ENCODE assay signal across 9 mouse cellular contexts in the genomic region with DNA sequence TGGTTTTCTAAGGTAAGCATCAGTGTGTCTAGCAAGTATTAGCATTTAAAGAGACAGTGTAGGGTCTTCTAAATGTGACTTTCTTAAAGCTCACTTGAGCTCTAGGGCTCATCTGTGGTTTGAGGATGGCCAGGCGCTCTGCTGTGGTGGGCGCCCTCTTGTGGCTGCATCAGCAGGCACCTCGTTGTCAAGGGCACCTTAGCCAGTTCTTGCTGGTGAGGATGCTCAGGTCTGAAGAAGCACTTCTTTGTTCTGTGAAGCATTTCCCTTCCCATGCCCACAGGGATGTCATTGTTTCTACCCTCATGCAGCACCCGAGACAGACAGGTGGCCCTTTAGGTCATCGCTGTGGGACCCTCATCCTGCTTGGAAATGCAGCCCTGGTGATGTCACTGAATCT.
DNase-seq lines count a peak whose midpoint lies in the region; TF ChIP-seq lines count a peak whose summit lies in the region.
"Had no signal": no experiment of that assay in that cellular context is flagged by ENCODE, and none has a peak within 500 bp of the region (broad histone marks: within the 10 kb centered on the region; RNA-seq: fewer than 3 reads in every experiment).

No protein-coding gene starts in this region.

- peaks cover 7% of the 10 kb centered on the region for H3K4me1 ChIP-seq in heart, adult 2 months (ENCODE audit: control insufficient read depth, insufficient read depth, low read length)
- H3K4me1 ChIP-seq in small intestine, adult 2 months (ENCODE audit: control insufficient read depth, insufficient read depth, insufficient read length, low read length): no peaks in the 10 kb centered on the region; the same call in 1 of the 2 replicates

- TF ChIP-seq POLR2A in heart, adult 2 months (IDR thresholded peaks at IDR 0.05; ENCODE audit: insufficient read depth, low read depth, low read length): no peak
- TF ChIP-seq POLR2A in small intestine, adult 2 months (IDR thresholded peaks at IDR 0.05; ENCODE audit: low read depth, low read length): no peak

- peak; percentile 68 to 80 for DNase-seq in heart, adult 2 months
- DNase-seq in heart, adult 9 months (ENCODE audit: low spot score in 2 of 2): no peak
- peak; percentile 85 for DNase-seq in NIH3T3 (ENCODE audit: low read depth)
- DNase-seq in cerebellum, postnatal 36 days: peak; percentile 83 to 84
- peak; percentile 73 for DNase-seq in gastrocnemius, postnatal 14 days
- peak; percentile 52 to 82 for DNase-seq in layer of hippocampus, adult 18-20 months (ENCODE audit: low spot score in 2 of 2)
- peak; percentile 58 for DNase-seq in mesoderm, embryonic 11.5 days (ENCODE audit: low read depth, low spot score)

- peak; percentile 99 for TF ChIP-seq CTCF in heart, adult 2 months (IDR thresholded peaks at IDR 0.05)
- TF ChIP-seq CTCF in small intestine, adult 2 months (IDR thresholded peaks at IDR 0.05; ENCODE audit: extremely low read depth, insufficient read length, insufficient replicate concordance, low read depth, low read length): peak; percentile 84

- H3K4me3 ChIP-seq in heart, adult 2 months: no peak overlapping the region
- no peak overlapping the region for H3K4me3 ChIP-seq in small intestine, adult 2 months (ENCODE audit: low read depth, low read length)

- H3K79me2 ChIP-seq in heart, adult 2 months (replicated peaks; ENCODE audit: control insufficient read depth, insufficient read depth, low read length): peaks cover 2% of the 10 kb centered on the region

- TF ChIP-seq EP300 in heart, adult 2 months (IDR thresholded peaks at IDR 0.05; ENCODE audit: insufficient read depth, low read depth, low read length): 0 out of 2 replicates have a peak, but pooled peaks have one; percentile 58

- no peaks in the 10 kb centered on the region for H3K36me3 ChIP-seq in heart, adult 2 months (ENCODE audit: control insufficient read depth, insufficient read depth, low read length)
- H3K36me3 ChIP-seq in small intestine, adult 2 months (ENCODE audit: control insufficient read depth, insufficient read depth, low read length): peaks cover 8% of the 10 kb centered on the region; the same call in 1 of the 2 replicates
- H3K36me3 ChIP-seq: G1E had no signal

- WGBS in heart, adult 2 months: 44% methylated on average over 5 of the region's 5 CpGs
- WGBS in small intestine, adult 2 months: 41% methylated on average over 5 of the region's 5 CpGs

- intact Hi-C loops in heart, adult 2 months (cut with DNase I): loop anchor here (1.0 to 2.0 kb wide), 4 partner anchors 20 to 371 kb away; no protein-coding TSS in a partner anchor
- intact Hi-C loops in gastrocnemius, postnatal 14 days (cut with DNase I; ENCODE audit: low total_unique reads): loop anchor here (2.0 kb wide), 1 partner anchor 80 kb away; no protein-coding TSS in a partner anchor

- H3K9ac ChIP-seq in heart, adult 2 months (ENCODE audit: low read depth, low read length): no peak overlapping the region

- H3K27me3 ChIP-seq in heart, adult 2 months (ENCODE audit: control insufficient read depth, insufficient read depth, low read length): no peaks in the 10 kb centered on the region
- H3K27me3 ChIP-seq in small intestine, adult 2 months (ENCODE audit: control insufficient read depth, insufficient read depth, low read length): no peaks in the 10 kb centered on the region

- H3K27ac ChIP-seq in heart, adult 2 months: no peak overlapping the region
- H3K27ac ChIP-seq in small intestine, adult 2 months (ENCODE audit: insufficient read depth, low read depth, low read length): no peak overlapping the region

Comparison
In these comparisons a context has a peak if more than half of its experiments do, and no peak if none do; other contexts are left out.
1. DNase-seq: peak in heart, adult 2 months (2 of 2), NIH3T3 (single experiment), cerebellum, postnatal 36 days (2 of 2), gastrocnemius, postnatal 14 days (single experiment), layer of hippocampus, adult 18-20 months (2 of 2) and mesoderm, embryonic 11.5 days (single experiment); none in heart, adult 9 months (0 of 2).